Mouse (Mus musculus): ENCODE results near the gene Cped1.
"Not testable (repeated sequence)": the region's sequence is repeated elsewhere in the genome, so short reads cannot be mapped to it uniquely, and the experiment has no call there.

Gene Cped1

DNA sequence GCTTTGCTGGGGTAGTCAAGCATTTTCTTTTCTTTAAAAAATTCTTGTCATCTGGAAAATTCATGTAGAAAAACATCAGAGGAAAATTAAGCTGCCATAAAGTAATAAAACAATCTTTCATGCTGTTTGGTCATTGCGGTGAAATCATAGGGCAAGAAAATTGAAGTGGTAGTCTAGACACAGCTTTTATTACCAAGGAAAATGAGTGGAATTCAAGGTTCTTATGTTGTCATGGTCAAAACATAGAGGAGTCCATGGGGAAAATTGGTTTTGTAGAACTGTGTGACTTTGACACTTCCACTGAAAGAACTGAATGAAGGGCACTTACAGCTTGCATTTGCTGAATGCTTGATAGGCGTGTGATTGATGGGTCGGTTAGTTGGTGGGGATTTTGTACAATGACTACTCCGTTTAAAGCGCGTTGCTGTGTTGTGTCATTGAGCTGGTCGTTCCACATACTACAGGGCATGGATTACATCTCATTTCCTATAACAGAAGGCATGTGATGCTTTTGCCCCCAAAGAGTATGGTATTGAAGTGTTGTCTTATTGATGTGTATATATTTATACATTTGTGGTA lies 93.1 kb downstream of the Cped1 start:
- DNase-seq (ENCODE audit: low spot score in 2 of 2) = no peak

DNA sequence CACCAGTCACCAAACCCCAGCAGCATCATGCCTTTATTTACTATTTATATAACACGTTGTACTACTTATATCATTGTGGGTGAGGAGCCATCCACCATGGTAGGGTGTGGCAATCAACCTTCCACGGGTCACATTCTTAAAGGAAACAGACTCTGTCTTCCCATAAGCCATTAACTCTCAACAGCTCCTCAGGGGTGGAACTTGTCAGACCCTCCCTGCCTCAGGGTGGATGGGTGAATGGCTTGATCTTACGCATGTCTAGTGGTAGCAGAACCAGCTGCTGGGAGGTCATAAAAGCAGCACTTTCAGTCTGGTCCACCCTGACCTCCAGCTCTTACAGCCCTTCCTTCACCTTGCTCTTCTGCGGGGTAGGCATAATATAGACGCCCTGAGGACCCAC lies 100.3 kb downstream of the Cped1 start:
- no peak for DNase-seq (ENCODE audit: low spot score in 2 of 2)

DNA sequence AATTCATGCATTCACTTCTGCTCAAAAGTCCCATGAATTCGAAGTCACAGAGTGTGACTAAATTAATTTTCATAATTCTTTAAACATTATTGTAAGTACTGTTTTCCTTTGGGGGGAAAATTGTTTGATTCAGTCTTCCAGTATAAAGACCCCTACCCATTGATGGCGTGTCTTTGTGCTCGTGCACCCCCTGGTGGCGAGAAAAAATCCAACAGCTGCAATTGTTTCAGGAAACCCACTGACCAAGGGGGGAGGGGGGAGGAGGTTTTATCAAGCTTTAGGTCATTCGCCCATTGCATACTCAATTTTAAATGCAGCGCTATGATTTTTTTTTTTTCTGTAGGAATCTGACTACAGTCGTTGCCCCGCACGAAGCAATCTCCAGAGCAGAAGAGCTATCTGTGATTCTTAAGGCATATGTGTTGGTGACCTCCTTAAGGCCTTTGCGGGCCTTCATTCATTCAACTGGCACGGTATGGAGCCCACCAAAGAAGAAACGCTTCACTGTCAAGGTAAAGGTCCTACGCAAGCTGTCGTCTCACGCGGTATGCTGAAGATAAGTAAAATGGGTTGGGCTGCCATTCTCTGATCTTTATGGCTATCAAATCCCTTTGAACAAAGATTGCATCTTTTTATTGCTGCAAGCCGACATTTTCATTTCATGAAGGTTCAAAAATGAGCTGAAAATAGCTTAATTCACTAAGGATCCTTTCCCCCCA lies 102.8 kb downstream of the Cped1 start:
- no peak for DNase-seq (ENCODE audit: low spot score in 2 of 2)

DNA sequence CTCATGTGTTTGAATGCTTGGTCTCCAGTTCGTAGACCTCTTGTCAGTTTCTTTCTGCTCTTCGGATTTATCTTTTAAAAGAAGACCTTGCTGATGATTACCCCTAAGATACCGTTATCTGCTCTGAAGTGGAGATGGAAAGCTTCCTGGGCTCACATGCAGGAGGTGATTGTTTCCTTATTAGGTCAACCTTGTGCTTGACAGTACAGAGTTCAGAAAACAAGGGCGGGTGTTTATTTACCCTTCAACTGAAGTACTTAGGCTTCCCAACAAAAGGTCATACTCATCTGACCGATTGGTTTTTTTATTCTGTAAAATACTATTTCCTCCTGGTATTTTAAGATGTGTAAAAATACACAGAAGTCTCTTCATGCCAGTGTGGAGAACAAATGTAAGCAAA lies 106.1 kb downstream of the Cped1 start:
- DNase-seq (ENCODE audit: low spot score in 2 of 2) = no peak

DNA sequence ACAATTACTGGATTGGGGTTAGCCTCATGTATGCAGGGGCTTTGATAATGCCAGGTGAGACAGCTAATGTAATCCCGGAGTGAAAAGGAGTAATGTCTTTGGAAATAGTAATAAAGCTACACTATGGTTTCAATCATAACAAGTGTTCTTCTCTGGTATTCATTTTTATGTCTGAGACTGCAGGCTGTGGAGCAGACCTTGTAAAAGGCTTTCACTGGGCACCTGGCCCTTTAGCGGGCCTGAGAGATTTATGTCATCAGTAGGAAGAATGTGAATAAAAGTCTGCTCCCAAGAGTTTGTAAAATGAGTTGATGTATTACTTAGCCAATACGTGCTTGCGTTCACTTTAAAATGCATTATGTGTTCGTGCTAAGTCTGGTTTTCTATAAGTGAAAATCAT lies 108.1 kb downstream of the Cped1 start:
- DNase-seq (ENCODE audit: low spot score in 2 of 2) = no peak

DNA sequence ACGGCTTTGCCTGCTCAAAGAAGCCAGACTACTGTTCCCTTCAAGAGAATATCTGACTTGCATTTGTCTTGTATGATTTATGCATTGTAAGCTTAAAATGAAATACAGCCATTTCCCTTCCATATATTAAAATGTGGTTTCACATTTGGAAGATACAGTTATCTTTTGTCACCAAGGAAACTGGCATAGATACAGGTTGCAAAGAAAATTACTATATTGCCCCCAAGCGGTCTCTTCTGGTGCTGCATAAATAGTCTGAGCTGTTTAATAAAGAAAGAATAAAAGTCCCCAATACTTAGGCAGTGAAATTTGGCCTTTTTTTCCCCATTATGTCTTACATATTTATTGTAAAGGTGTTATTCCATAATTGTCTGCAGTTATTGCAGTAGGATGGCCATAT lies 112.0 kb downstream of the Cped1 start:
- DNase-seq (ENCODE audit: low spot score in 2 of 2) = no peak

DNA sequence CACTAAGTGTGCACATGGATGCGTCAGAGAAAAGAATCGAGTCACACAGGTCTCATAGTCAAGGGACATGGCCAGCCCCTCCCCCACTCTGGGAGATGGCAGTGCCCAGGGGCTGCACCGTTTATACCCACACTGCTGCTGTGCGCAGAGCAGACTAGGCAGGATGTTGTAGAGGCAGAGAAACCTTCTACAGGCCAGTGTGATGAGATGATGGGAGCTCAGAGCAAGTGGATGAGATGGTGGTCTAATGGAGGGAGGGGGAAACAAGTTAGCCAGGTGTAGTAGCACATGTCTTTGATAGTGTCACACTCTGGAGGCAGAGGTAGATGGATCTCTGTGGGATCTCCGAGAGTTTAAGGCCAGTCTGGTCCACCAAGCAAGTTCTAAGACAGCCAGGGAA lies 114.1 kb downstream of the Cped1 start:
- DNase-seq (ENCODE audit: low spot score in 2 of 2) = no peak

DNA sequence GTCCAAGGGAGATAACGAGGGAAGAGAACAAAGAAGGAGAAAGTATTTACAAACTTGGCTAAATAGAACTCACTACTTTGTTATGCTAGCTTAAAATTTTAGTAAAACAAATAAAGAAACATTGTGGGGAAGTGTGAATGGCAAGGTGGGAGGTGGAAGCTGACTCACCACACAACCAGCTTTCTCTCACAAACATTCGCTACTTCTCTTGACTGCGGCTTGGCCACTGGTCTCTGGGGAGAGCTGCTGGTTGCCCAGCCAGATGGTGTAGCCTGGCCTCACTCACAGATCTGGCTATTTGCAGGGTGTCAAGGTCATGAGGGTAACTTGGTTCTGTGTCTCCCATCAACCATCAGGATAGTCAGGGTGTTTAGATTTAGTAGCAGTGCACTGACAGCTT lies 116.2 kb downstream of the Cped1 start:
- no peak for DNase-seq (ENCODE audit: low spot score in 2 of 2)

DNA sequence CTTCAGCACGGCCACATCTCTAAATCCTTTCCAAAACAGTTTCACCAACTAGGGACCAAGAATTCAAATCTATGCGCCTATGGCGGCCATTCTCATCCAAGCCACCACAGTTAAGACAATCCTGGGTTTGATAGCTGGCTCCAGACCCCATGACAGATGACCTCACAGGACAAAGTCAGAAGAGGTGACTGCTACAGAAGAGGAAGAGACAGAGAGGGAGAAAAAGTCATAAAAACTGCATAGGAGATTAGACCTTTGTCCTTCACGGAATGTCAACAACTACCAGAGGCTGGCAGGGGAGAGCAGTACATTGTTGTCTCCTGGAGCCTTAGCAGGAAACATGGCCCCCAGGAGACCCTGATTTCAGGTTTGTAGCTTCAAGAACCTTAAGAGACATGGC lies 117.0 kb downstream of the Cped1 start:
- DNase-seq (ENCODE audit: low spot score in 2 of 2) = no peak

DNA sequence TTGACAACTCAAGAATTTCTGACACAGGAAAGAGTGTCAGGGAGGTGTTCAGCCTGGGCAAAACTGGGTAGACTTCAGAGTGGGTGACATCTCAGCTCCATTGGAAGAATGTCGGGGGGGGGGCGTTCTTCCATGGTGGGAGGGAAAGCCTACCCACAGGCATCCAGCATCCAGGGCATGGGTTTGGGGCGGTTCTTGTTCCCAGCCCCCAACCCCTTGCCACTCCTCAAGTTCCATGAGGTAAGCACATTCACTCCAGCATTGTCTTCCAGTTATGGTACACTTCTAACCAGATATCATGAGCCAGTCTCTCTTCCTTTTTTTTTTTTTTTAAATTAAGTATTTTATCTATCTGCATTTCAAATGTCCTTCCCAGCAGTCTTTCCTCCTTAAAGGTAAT lies 118.0 kb downstream of the Cped1 start:
- no peak for DNase-seq (ENCODE audit: low spot score in 2 of 2)

DNA sequence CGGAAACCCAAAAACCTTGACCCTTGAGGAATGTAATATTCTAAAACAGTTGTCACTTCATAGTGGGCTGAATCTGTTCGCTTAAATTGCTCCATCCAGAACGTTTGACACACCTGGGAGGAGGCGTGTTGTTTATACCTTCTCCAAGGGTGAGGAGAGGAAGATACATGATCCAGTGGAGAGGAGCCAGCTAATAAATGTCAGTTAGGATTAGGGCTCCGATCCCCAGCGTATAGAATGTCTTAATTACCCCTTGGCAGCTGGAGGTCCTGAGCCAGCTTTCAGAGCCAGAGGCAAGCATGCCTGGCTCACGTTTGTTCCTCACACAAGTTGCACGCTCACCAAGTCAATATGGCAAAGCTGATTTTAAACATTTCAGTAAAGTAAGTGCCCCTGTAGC lies 118.5 kb downstream of the Cped1 start:
- no peak for DNase-seq (ENCODE audit: low spot score in 2 of 2)

DNA sequence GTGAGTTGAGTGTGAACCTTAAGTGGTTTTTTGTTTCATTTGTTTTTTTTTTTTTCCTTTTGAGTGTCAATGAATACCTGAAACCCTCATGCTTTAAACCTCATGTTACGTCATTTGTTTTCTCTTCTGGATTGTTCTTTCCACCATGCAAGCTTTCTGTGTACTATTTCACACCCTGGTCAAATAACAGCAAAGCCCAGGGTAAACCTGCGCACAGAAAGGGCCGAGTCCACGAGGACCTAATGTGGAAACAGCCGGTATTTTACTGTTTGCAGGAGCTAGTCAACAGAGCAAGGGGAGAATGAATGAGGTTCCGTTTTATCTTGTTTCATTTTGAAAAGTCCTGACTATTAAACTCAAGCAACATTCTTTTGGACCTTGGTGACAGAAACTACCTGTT lies 128.4 kb downstream of the Cped1 start:
- no peak for DNase-seq (ENCODE audit: low spot score in 2 of 2)

DNA sequence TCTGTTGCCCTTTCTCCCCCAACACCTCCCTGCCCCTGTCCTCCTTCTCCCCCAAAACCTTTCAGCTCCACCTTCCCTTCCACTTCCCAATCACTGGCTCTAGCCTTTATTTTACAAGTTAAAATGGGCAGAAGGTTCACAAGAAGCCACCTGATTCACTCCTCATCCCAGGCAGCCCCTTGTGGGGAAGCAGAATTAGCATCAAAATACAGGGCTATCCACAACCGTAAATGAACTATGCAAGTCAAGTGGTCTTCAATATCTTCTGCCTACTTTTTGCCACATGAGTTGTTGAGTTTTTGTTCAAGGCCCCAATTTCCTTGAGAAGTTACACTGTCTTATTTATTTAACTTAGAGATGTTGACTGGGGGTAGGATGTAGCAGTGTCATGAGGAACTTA lies 131.0 kb downstream of the Cped1 start:
- no peak for DNase-seq (ENCODE audit: low spot score in 2 of 2)

DNA sequence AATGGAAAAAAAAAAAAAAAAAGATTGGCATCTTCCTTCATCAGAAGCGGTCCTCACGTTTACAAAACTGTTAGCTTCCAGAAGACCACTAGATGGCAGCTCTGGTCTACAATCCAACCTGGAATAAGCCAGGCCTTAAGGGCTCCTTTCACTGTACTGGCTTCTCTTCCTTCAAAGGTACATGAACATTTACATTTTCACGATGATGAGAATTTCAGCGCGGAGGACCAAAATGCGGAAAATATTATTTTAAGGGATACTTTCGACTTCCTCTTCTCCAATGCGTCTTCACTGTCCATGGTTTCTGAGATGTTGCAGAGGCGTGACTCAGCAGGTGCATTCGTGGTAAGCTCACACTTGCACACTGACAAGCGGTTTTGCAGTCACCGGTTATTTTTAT lies 136.4 kb downstream of the Cped1 start:
- DNase-seq (ENCODE audit: low spot score in 2 of 2) = peak in 1 of 2 experiments; percentile 3

DNA sequence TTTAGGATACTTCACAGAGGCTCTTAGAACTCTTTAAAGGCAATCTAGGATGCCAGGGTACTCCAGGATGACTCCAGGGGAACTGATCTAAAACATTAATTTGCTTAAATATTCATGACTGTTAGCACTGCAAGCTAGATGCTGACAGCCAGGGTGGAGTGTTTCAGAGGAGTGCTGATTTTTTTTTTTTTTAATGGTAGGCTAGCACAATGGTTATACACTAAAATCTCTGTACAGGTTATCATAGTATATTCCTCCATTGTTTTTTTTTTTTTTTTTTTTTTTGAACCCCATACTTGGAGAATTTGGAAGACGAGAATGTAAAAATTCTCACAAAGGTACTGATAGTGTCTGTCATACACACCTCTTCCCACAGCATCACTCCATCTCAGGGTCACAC lies 137.0 kb downstream of the Cped1 start:
- no peak for DNase-seq (ENCODE audit: low spot score in 2 of 2)

DNA sequence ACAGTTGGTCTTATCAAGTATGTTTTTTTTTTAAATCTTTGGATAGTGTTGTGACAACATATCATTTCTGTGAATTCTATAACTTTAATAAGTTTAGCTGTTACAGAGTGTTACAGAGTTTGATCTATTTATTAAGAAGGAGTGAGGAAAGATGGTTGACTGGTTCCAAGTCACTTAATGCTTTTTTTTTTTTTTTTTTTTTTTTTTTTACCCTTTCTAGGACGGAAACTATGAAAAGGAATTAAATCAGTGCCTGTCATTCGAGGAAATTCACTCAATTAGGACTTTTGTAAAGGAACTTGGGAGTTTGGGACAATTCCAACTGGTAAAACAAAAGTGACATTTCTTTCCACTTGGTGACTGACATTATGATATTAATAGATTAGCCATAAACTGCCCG lies 137.6 kb downstream of the Cped1 start:
- DNase-seq (ENCODE audit: low spot score in 2 of 2) = no peak

DNA sequence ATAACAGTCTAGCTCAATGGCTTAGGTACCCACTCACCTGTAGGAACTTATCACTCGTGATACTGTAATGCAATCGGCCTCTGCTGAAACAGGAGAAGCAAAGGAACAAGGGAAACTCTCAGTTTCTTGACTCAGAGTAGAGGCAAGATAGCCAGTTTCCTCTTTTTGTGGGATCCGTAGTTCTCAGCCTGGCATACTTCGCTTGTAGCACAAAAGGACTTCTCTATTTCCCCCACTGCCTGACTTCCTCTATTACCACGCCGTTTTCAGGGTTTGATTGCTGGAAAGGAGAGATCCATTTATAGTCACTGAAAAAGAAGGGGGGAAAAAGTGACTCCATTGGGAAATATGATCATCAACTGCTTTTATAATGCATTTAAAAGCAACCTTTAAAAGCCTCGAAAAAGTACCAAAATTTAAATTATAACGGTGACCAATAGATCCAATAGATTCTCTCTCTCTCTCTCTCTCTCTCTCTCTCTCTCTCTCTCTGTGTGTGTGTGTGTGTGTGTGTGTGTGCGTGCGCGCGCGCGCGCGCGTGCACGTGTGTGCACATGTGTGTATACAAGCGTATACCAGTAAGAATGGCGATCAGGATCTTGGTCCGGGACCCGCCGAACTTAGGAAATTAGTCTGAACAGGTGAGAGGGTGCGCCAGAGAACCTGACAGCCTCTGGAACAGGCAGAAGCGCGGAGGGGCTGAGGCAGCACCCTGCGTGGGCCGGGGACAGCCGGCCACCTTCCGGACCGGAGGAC lies 139.0 kb downstream of the Cped1 start:
- not testable (repeated sequence) for DNase-seq (ENCODE audit: low spot score in 2 of 2)

DNA sequence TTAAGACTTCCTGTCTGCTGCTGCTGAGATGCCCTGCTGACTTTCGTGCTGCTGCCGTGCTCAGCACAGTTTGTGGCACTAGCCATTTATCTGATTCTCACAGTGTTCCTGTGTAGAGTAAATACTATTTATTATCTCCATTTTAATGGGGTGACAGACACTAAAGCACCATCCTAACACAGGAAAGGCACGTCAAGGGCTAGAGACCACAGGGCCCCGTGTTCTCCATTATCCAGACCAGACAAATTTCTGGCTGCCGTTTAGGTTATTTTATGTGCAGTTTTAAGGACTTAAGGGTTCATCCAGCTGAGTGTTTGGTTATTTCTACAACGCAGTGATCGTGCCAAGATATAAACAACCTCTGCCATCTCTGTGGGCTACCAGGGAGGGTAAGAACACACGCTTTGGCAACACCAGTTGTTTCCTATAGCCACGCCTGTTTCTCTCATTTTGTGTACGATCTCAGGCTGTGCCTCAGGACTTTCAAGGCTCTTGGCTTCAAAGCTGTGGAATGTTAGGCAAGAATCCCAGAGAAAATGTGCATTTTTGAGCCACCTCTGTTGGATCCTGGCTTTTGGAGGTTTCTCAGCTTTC lies 149.4 kb downstream of the Cped1 start:
- DNase-seq (ENCODE audit: low spot score in 2 of 2) = no peak

DNA sequence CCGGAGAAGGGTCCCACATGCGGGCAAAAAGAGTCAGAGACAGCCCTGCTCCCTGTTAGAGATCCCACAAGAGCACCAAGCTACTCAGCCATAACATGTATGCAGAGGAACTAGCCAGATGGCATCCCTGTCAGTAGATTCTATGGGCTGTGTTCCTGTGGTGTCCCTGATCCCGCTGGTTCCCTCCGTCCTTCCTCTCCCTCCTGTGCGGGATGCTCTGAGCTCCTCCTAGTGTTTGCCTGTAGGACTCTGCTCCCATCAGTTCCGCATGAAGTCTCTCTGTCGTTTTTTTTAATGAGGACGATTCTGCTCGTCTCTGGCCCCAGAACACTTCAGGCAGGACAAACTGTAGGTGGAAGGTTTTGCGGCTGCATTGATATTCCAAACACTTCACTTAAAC lies 151.1 kb downstream of the Cped1 start:
- DNase-seq (ENCODE audit: low spot score in 2 of 2) = no peak

DNA sequence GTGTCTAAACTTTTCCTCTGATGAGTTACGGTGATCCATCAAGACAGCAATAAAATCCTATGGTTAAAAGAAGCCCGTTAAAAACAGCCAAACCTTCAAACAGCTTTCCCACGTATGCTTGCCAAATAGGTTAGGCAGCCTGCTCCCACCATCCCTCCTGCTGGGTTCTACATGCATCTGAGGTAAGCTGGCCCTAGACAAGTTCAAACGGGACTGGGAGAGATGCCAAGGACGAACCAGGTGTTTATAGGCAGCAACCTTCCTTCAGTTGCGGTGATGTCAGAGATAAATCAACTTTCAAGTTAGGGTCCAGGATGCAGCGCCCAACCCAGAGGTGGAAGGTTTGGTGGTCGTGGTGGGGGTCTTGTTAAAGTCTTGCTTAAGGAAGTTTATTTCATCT lies 155.1 kb downstream of the Cped1 start:
- no peak for DNase-seq (ENCODE audit: low spot score in 2 of 2)

DNA sequence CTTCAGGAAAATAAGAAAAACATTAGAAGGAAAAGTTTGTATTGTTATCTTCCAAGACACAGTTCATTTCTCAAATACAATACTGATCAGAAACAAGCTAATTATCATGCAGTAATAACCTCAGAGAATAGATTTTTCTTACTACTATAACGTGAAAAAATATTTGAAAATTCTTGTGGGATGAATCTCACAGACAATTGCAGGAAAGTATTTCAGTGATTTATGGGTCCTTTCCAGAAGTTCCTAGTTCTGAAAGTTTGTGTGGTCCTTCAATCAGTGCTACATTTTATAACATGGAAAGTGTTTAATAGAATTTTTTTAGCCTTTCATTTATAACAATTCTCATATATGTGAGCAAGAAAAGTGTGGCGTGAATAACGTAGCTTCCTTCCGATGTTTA lies 161.5 kb downstream of the Cped1 start:
- no peak for DNase-seq (ENCODE audit: low spot score in 2 of 2)

DNA sequence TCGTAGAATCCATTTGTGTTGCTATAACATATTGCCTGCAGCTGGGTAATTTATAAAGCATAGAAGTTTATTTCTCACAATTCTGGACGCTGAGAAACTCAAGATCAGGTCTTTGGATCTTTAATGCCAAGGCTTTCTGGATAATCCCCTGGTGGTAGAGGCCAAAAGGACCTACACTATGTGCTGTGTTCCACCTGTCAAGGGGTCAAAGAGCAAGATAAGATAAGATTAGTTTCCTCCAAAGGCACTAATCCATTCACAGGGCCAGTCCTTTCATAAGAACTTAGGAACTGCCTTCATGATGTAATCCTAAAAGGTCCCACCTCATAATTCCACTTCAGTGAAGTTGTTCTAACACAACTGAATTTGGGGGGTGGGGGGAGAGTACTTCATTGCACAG lies 162.8 kb downstream of the Cped1 start:
- DNase-seq (ENCODE audit: low spot score in 2 of 2) = no peak

DNA sequence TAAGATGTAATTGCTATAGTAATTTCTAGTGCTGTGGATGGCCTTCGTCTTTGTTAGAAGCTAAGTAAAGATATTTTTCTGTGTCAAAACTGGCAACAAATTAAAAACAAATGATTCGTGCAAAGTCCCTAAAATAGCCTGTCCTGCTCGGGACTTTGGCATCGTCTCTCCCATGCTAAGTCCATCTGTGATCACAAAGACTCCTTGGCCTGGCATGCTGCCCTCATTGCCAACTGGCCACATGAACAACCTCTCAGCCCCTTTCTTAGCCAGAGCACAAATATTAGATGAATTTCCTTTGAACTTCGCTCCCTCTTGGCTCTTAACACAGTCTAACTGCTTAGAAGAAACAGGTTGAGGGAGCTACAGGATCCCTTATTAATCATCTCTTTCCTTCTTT lies 171.7 kb downstream of the Cped1 start:
- no peak for DNase-seq (ENCODE audit: low spot score in 2 of 2)
